Mouse (Mus musculus) limb, embryonic 14.5 days (tissue): ENCODE results near the gene Rprd1b. TPM values are rescaled to one million over a fixed set of nuclear protein-coding genes. Genes with fewer than 3 reads are reported as not detected.

Experiments
- ATAC-seq: fragments of 200-750 bp; cut with Nextera tagmentation; 2 replicates; pipeline ENCODE4 v1.8.0; 2017; ENCODE audit warnings: low read depth, moderate number of reproducible peaks, moderate TSS enrichment; ENCODE audit not compliant: low FRiP score
- DNase-seq: peaks from one replicate; pipeline ENCODE4 v3.0.0-alpha.2; 2015; ENCODE audit warnings: low spot score
- H3K27ac ChIP-seq: fragments of 300-500 bp; sonication (generic); replicated peaks from 2 replicates; pipeline ENCODE4 v1.5.1; 2014; ENCODE audit warnings: low read depth, mild to moderate bottlenecking, low read length, moderate library complexity, mixed read lengths
- H3K27me3 ChIP-seq: fragments of 300-500 bp; sonication (generic); 2 replicates; pipeline ENCODE4 v1.6.1; 2014; ENCODE audit warnings: low read length, mixed read lengths; ENCODE audit not compliant: control insufficient read depth, insufficient read depth
- H3K36me3 ChIP-seq: fragments of 300-500 bp; sonication (generic); 2 replicates; pipeline ENCODE4 v1.6.1; 2014; ENCODE audit warnings: mild to moderate bottlenecking, low read length, moderate library complexity, mixed read lengths; ENCODE audit not compliant: control insufficient read depth, insufficient read depth
- H3K4me1 ChIP-seq: fragments of 300-500 bp; sonication (generic); 2 replicates; pipeline ENCODE4 v1.6.1; 2014; ENCODE audit warnings: antibody characterized with exemption, low read length, mixed read lengths; ENCODE audit not compliant: control insufficient read depth, insufficient read depth
- H3K4me2 ChIP-seq: fragments of 300-500 bp; sonication (generic); replicated peaks from 2 replicates; pipeline ENCODE4 v1.6.1; 2014; ENCODE audit warnings: low read depth, mild to moderate bottlenecking, low read length, moderate library complexity; ENCODE audit not compliant: severe bottlenecking
- H3K4me3 ChIP-seq: fragments of 300-500 bp; sonication (generic); replicated peaks from 2 replicates; pipeline ENCODE4 v1.5.1; 2014; ENCODE audit warnings: low read length
- H3K9ac ChIP-seq: fragments of 300-500 bp; sonication (generic); 2 replicates; pipeline ENCODE4 v1.6.1; 2014; ENCODE audit warnings: mild to moderate bottlenecking, low read depth, low read length, moderate library complexity; ENCODE audit not compliant: severe bottlenecking
- H3K9me3 ChIP-seq: fragments of 300-500 bp; sonication (generic); 2 replicates; pipeline ENCODE4 v1.6.1; 2016; ENCODE audit warnings: low read length; ENCODE audit not compliant: control insufficient read depth
- POLR2A ChIP-seq: fragments of 200-500 bp; IDR thresholded peaks from 2 replicates; pipeline ENCODE4 v1.8.0; 2012; ENCODE audit warnings: inconsistent platforms, mild to moderate bottlenecking, moderate library complexity, borderline replicate concordance; ENCODE audit not compliant: insufficient read depth, insufficient read length; ENCODE audit errors: extremely low read depth
- WGBS: fragments of 180-500 bp; shearing (Covaris S2); extraction: QIAGEN DNeasy Blood & Tissue Kit; methylation state at CpG from one replicate; pipeline ENCODE4 v1.1.7; 2014; 5-methylcytosine and 5-hydroxymethylcytosine counted together
- polyA plus RNA-seq, 2 experiments: library from polyadenylated mRNA; depleted of rRNA in 1 of 2; stranded (reverse) in 1 of 2; unstranded in 1 of 2; fragments of >200 nt; fragmentation: Nextera tagmentation in 1 of 2; extraction: Ambion mirVana in 1 of 2; gene quantifications; 2 replicates each; pipeline versions ENCODE4 v1.2.1 to v1.2.3; 2012 to 2014

The Rprd1b gene
- polyA plus RNA-seq, 2 experiments = 30.6 to 37.1 TPM

DNA sequence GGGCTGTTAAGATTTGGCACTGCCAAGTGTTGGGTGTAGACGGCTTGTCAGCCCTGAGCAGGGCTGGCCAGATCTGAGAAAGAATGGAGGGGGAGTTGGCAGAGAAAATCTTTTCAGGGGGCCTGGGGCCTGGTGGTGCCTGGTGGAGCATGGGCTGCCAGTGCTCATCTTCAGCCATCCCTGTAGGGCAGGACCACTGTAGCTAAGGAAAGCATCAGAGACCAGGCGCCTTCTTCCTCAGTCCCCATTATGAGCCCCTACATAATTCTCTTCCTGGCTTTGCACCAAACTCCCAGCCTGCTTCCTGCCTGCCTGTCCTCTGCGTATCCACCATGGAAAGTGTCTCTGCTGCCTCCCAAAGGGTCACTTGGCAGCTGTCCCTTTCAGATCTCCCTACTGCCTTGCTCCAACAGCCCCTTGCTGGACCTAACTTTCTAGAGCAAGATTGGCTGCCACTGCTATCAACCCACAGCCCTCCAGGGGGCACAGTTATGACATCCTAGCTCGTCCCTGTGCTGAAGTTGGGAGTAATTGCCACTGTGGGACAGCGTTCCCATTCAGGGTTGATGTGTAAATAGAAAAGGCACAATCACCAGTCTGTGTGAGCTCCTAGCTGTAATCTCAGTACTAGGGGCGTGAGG is 78.8 kb downstream of the Rprd1b start:
- Histone ChIP-seq H3K36me3 (no peaks in the 10 kb centered on the region), H3K9ac (no peak overlapping the region), H3K4me1 (peaks cover 14% of the 10 kb centered on the region), H3K4me3 (no peak overlapping the region), H3K27me3 (no peaks in the 10 kb centered on the region), H3K9me3 (no peaks in the 10 kb centered on the region), H3K27ac (no peak overlapping the region; the same call in 1 of the 2 replicates), H3K4me2 (no peak overlapping the region)
- DNase-seq (peak; percentile 70), ATAC-seq (peak; percentile 35; the same call in 1 of the 2 replicates)
- 23% methylated on average over 6 of the region's 6 CpGs for WGBS
- TF ChIP-seq POLR2A = no peak

DNA sequence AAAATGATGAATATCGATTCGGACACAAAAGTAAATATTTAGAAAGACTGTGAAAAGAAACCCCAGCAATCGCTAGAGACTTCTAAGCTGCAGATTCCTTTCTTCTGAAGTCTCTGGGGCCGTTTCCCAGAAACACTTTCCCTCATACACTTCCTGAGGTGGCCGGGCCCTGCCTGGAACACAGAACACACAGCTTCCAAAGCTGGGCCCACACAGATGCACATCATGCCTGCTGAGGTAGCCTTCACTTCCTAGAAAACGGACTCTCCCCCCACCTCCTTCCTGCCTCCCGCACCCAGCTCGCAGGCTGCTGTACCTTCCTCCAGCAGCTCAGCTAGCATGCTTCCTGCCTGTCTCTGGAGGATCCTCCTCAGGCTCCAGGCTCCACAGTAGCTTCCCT is 81.2 kb downstream of the Rprd1b start:
- TF ChIP-seq POLR2A = no peak
- H3K27me3 ChIP-seq = no peaks in the 10 kb centered on the region
- WGBS = 33% methylated on average over 8 of the region's 8 CpGs
- no peak overlapping the region for H3K9ac ChIP-seq
- ATAC-seq (no peak), DNase-seq (no peak)
- no peak overlapping the region for H3K4me3 ChIP-seq
- H3K36me3 ChIP-seq = no peaks in the 10 kb centered on the region
- no peak overlapping the region for H3K4me2 ChIP-seq
- H3K4me1 ChIP-seq = peaks cover 26% of the 10 kb centered on the region
- H3K9me3 ChIP-seq = no peaks in the 10 kb centered on the region
- peak overlapping the region; percentile 52; the same call in 1 of the 2 replicates for H3K27ac ChIP-seq

DNA sequence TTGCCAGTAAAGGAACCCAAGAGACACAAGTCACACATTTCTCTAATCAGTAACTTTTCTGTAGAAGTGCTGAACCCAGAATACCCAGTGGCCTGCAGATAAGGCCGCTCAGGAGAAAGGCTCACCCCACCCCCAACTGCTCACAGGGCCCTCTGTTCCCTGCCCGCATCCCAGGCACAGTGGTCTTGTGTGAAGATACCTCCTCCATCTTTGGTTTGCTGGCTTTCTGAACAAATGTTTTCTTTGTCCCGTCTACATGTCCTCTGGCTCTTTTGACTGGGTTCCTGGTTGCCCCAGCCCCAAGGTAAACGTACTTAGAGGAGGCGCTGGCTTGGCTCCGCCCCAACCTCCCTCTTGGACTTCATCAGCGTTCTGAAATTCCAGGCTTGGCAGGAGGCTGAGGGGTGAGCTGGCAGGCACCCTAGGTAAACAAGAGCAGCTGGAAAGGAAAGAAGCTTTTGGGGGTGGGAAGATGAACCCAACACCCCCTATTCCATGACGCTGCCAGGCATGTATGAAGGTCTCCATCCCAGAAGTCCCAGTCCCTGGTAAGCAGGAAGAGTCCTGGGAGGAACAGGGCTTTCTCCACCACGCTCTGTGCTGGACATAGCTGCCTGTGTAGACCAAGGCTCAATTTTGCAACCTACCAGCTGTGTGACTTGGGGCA is 85.4 kb downstream of the Rprd1b start:
- H3K9ac ChIP-seq = no peak overlapping the region
- H3K4me1 ChIP-seq = peaks cover 22% of the 10 kb centered on the region
- H3K27ac ChIP-seq = peak overlapping the region; percentile 59
- no peaks in the 10 kb centered on the region for H3K27me3 ChIP-seq
- ATAC-seq = peak; percentile 38; the same call in 1 of the 2 replicates
- H3K4me3 ChIP-seq = no peak overlapping the region
- TF ChIP-seq POLR2A = no peak
- no peaks in the 10 kb centered on the region for H3K36me3 ChIP-seq
- no peaks in the 10 kb centered on the region for H3K9me3 ChIP-seq
- 0 out of 2 replicates have a peak overlapping the region, but pooled peaks have one; percentile 14 for H3K4me2 ChIP-seq
- DNase-seq = peak; percentile 83
- 38% methylated on average over 9 of the region's 9 CpGs for WGBS

DNA sequence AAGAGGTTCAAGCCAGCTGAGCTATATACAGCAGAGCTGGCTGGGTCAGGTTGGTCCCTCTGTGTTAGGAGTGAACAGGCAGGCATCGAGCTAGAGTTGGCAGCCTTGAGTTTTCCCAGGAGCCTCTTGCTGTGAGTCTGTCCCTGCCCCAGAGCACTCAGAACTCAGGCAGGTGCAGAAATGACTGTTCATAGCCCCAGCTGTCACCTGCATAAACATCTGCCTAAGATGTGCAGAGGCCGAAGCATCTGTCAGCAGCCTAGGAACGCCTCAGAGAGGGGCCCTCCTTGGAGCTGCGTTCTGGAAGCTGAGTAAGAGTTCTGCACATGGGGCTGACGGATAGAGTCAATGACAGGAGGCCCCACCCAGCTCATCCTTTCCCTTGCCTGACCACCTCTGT is 86.6 kb downstream of the Rprd1b start:
- Histone ChIP-seq H3K9me3 (no peaks in the 10 kb centered on the region), H3K4me3 (no peak overlapping the region), H3K9ac (no peak overlapping the region), H3K4me2 (no peak overlapping the region), H3K4me1 (peaks cover 16% of the 10 kb centered on the region), H3K27ac (no peak overlapping the region), H3K36me3 (no peaks in the 10 kb centered on the region), H3K27me3 (no peaks in the 10 kb centered on the region)
- no peak for ATAC-seq
- no peak for TF ChIP-seq POLR2A
- DNase-seq = peak; percentile 34
- WGBS = 60% methylated on average over 5 of the region's 5 CpGs

DNA sequence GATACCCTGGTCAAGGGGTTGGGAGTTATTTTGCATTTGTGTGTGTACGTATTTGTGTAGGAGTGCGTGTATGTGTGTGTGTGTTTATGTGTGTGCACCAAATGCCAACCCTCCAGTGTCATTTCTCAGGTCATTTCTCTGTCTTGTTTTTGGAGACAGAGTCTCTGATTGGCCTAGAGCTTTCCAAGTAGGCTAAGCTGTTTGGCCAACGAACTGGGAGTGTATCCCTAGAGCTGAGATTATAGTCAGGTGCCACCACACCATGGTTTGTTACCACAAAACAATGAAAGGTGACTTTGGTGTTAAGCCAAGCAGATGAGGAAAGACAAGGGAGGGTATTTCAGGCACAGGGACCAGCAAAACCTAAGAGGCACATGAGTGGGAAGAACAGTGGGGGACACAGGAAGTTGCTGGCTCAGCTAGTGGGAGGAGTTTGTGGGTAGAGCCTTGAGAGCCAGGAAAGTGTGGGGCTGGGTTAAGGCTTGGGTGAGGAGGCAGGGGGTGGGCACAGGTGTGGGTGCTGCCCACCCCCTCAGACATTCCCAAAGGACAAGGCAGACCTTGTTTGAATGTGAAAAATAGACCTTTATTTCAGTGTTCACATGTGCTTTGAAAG is 87.6 kb downstream of the Rprd1b start:
- WGBS = 84% methylated on average over 3 of the region's 3 CpGs
- no peak overlapping the region for H3K4me2 ChIP-seq
- DNase-seq = no peak
- no peaks in the 10 kb centered on the region for H3K27me3 ChIP-seq
- TF ChIP-seq POLR2A = no peak
- H3K9me3 ChIP-seq = no peaks in the 10 kb centered on the region
- no peak overlapping the region for H3K9ac ChIP-seq
- no peak overlapping the region for H3K27ac ChIP-seq
- H3K4me3 ChIP-seq = no peak overlapping the region
- H3K36me3 ChIP-seq = no peaks in the 10 kb centered on the region
- H3K4me1 ChIP-seq = peaks cover 16% of the 10 kb centered on the region
- ATAC-seq = no peak
